Mouse (Mus musculus): Measurements from ENCODE around the gene Txndc5. TPM values are rescaled to one million over a fixed set of nuclear protein-coding genes. Genes with fewer than 3 reads are reported as not detected.

The Txndc5 gene
- total RNA-seq, 2 experiments from 2014 or later: 8.6 to 11.7 TPM

- ATAC-seq (replicated peaks; ENCODE audit: low FRiP score, poor library complexity, severe bottlenecking): no peak
Measured at GRCm38 (mm10) chr13:38476936-38477335, 51.7 kb downstream of the Txndc5 start.

GRCm38 (mm10) chr13:38473497-38473896 lies 55.1 kb downstream of the Txndc5 start:
- no peak for ATAC-seq (replicated peaks; ENCODE audit: low FRiP score, poor library complexity, severe bottlenecking)

GRCm38 (mm10) chr13:38472636-38473035 lies 56.0 kb downstream of the Txndc5 start:
- ATAC-seq (replicated peaks; ENCODE audit: low FRiP score, poor library complexity, severe bottlenecking): no peak

- 0 out of 2 replicates have a peak, but pooled peaks have one; percentile 25 for ATAC-seq (replicated peaks; ENCODE audit: low FRiP score, poor library complexity, severe bottlenecking)
Measured at GRCm38 (mm10) chr13:38470882-38471281, 57.7 kb downstream of the Txndc5 start.

- no peak for ATAC-seq (replicated peaks; ENCODE audit: low FRiP score, poor library complexity, severe bottlenecking)
Measured at GRCm38 (mm10) chr13:38463410-38463809, 65.2 kb downstream of the Txndc5 start.

GRCm38 (mm10) chr13:38451446-38451845 lies 77.2 kb downstream of the Txndc5 start:
- ATAC-seq (replicated peaks; ENCODE audit: low FRiP score, poor library complexity, severe bottlenecking): no peak

Other genes with a start within 250 kb of the Txndc5 start
- not detected in 2 replicates for gene Bmp6, start 183.7 kb downstream of the Txndc5 start, total RNA-seq (2015; ENCODE audit: low replicate concordance)
- gene Bmp6, start 183.7 kb downstream of the Txndc5 start, total RNA-seq (2017; ENCODE audit: low replicate concordance): 0.39 and 1.3 TPM in 2 replicates
- 2.9 and 4.6 TPM in 2 replicates for gene Bloc1s5, start 106.3 kb upstream of the Txndc5 start, total RNA-seq (2015; ENCODE audit: low replicate concordance)
- gene Bloc1s5, start 106.3 kb upstream of the Txndc5 start, total RNA-seq (2017; ENCODE audit: low replicate concordance): 4.5 and 7.0 TPM in 2 replicates
- gene Eef1e1, start 130.2 kb upstream of the Txndc5 start, total RNA-seq (2015; ENCODE audit: low replicate concordance): 12.6 and 16.2 TPM in 2 replicates
- 16.3 and 17.1 TPM in 2 replicates for gene Eef1e1, start 130.2 kb upstream of the Txndc5 start, total RNA-seq (2017; ENCODE audit: low replicate concordance)